Mouse (Mus musculus) T-helper 2 cell (primary cell): ENCODE results near the gene Recql.

ENCODE experiments used
- in situ Hi-C: fragments of 300-600 bp; cut with MboI, MseI; formaldehyde crosslinking; loops from one replicate; pipeline ENCODE4 v1.15.1; 2025; ENCODE audit warnings: high pct_unique_total_duplicates

Gene Recql

GRCm38 (mm10) chr6:142387011-142387754, at the start of gene Recql, which contains the start of gene Golt1b:
Gene Recql, minus strand, starts transcription at chr6:142387087.
Gene Golt1b, plus strand, starts transcription at chr6:142387221.
- in situ Hi-C loops, result no loop called here

GRCm38 (mm10) chr6:142429072-142429471, 42.2 kb upstream of the Recql start:
- in situ Hi-C loops, result no loop called here

GRCm38 (mm10) chr6:142424976-142425375, 38.1 kb upstream of the Recql start:
- in situ Hi-C loops, result no loop called here

- in situ Hi-C loops, result loop anchor here (5.0 kb wide), 1 partner anchor 37 kb away; no protein-coding TSS in a partner anchor
These were observed 27.7 kb upstream of the Recql start for GRCm38 (mm10) chr6:142414597-142414996.

- in situ Hi-C loops, result loop anchor here (5.0 kb wide), 1 partner anchor 37 kb away; no protein-coding TSS in a partner anchor
These were observed 27.0 kb upstream of the Recql start for GRCm38 (mm10) chr6:142413845-142414244.

- in situ Hi-C loops, result loop anchor here (5.0 kb wide), 1 partner anchor 36 kb away; no protein-coding TSS in a partner anchor
These were observed 26.1 kb upstream of the Recql start, which contains the start of gene Spx for GRCm38 (mm10) chr6:142412906-142413491. Gene Spx, plus strand, starts transcription at chr6:142413441.

- in situ Hi-C loops, result loop anchor here (5.0 kb wide), 1 partner anchor 34 kb away; no protein-coding TSS in a partner anchor
These were observed 24.3 kb upstream of the Recql start for GRCm38 (mm10) chr6:142411140-142411539.

GRCm38 (mm10) chr6:142395756-142396155, 8.9 kb upstream of the Recql start:
- in situ Hi-C loops, result no loop called here

GRCm38 (mm10) chr6:142394669-142395068, 7.8 kb upstream of the Recql start:
- in situ Hi-C loops, result no loop called here

GRCm38 (mm10) chr6:142392312-142392711, 5.4 kb upstream of the Recql start:
- in situ Hi-C loops, result no loop called here

- in situ Hi-C loops, result no loop called here
These were observed 2.2 kb upstream of the Recql start for GRCm38 (mm10) chr6:142389101-142389500.

- in situ Hi-C loops, result no loop called here
These were observed 926 bp upstream of the Recql start for GRCm38 (mm10) chr6:142387755-142388271.

GRCm38 (mm10) chr6:142386285-142387010, 439 bp downstream of the Recql start:
- in situ Hi-C loops, result no loop called here

GRCm38 (mm10) chr6:142384521-142384920, 2.4 kb downstream of the Recql start:
- in situ Hi-C loops, result no loop called here

GRCm38 (mm10) chr6:142381615-142382014, 5.3 kb downstream of the Recql start:
- in situ Hi-C loops, result no loop called here

GRCm38 (mm10) chr6:142379961-142380360, 6.9 kb downstream of the Recql start:
- in situ Hi-C loops, result loop anchor here (5.0 kb wide), 1 partner anchor 32 kb away; the partner anchor contains the start of gene Spx

- in situ Hi-C loops, result loop anchor here (5.0 kb wide), 1 partner anchor 34 kb away; the partner anchor contains the start of gene Spx
These were observed 8.1 kb downstream of the Recql start for GRCm38 (mm10) chr6:142378576-142379330.

- in situ Hi-C loops, result loop anchor here (5.0 kb wide), 1 partner anchor 35 kb away; the partner anchor contains the start of gene Spx
These were observed 9.8 kb downstream of the Recql start for GRCm38 (mm10) chr6:142377081-142377480.

- in situ Hi-C loops, result no loop called here
These were observed 17.3 kb downstream of the Recql start for GRCm38 (mm10) chr6:142369568-142369967.

- in situ Hi-C loops, result no loop called here
These were observed 19.3 kb downstream of the Recql start for GRCm38 (mm10) chr6:142367565-142367964.

GRCm38 (mm10) chr6:142366473-142367018, 20.3 kb downstream of the Recql start:
- in situ Hi-C loops, result no loop called here
